Mouse (Mus musculus) liver, postnatal 0 days (tissue): ENCODE measurements at regions not wholly inside any gene's neighbourhood (a gene's known extent, or its start where the extent isn't known, plus 50 kb on each side); places are given as distances from the start of the nearest gene placed in this dataset.

ENCODE experiments used
- ATAC-seq: fragments of 200-750 bp; cut with Nextera tagmentation; 2 replicates; pipeline ENCODE4 v1.8.0; 2017; ENCODE audit warnings: mild to moderate bottlenecking, moderate library complexity
- DNase-seq: peaks from one replicate; pipeline ENCODE4 v3.0.0-alpha.2; 2016
- H3K27ac ChIP-seq: fragments of 300-500 bp; sonication (generic); 2 replicates; pipeline ENCODE4 v1.5.1; 2014; ENCODE audit warnings: antibody characterized with exemption, moderate library complexity, mild to moderate bottlenecking, low read depth
- H3K27me3 ChIP-seq: fragments of 300-500 bp; sonication (generic); 2 replicates; pipeline ENCODE4 v1.6.1; 2014; ENCODE audit warnings: low read length, control low read depth, mixed read lengths; ENCODE audit not compliant: insufficient read depth
- H3K36me3 ChIP-seq: fragments of 300-500 bp; sonication (generic); replicated peaks from 2 replicates; pipeline ENCODE4 v1.6.1; 2014; ENCODE audit warnings: mild to moderate bottlenecking, control low read depth, low read length, moderate library complexity, mixed read lengths; ENCODE audit not compliant: insufficient read depth
- H3K4me1 ChIP-seq: fragments of 300-500 bp; sonication (generic); 2 replicates; pipeline ENCODE4 v1.6.1; 2014; ENCODE audit warnings: antibody characterized with exemption, mild to moderate bottlenecking, control low read depth; ENCODE audit not compliant: insufficient read depth
- H3K4me2 ChIP-seq: fragments of 300-500 bp; sonication (generic); 2 replicates; pipeline ENCODE4 v1.6.1; 2014; ENCODE audit warnings: low read depth, mild to moderate bottlenecking, low read length, moderate library complexity, mixed read lengths
- H3K4me3 ChIP-seq: fragments of 300-500 bp; sonication (generic); 2 replicates; pipeline ENCODE4 v1.5.1; 2014; ENCODE audit warnings: low read depth, low read length
- H3K9ac ChIP-seq: fragments of 300-500 bp; sonication (generic); replicated peaks from 2 replicates; pipeline ENCODE4 v1.6.1; 2014; ENCODE audit warnings: mild to moderate bottlenecking, moderate library complexity
- H3K9me3 ChIP-seq: fragments of 300-500 bp; sonication (generic); 2 replicates; pipeline ENCODE4 v1.6.1; 2016; ENCODE audit warnings: mild to moderate bottlenecking, control low read depth, low read length, mixed read lengths
- CTCF ChIP-seq: sonication (generic); IDR thresholded peaks from 2 replicates; pipeline ENCODE4 v1.5.1; 2016; ENCODE audit warnings: antibody characterized with exemption, low read depth
- EP300 ChIP-seq: IDR thresholded peaks from 2 replicates; pipeline ENCODE4 v1.6.1; 2016; ENCODE audit warnings: antibody characterized with exemption, low read depth, mild to moderate bottlenecking
- WGBS: fragments of 180-500 bp; shearing (Covaris S2); extraction: QIAGEN DNeasy Blood & Tissue Kit; methylation state at CpG from one replicate; pipeline ENCODE4 v1.1.7; 2014; ENCODE audit not compliant: insufficient replicate concordance; 5-methylcytosine and 5-hydroxymethylcytosine counted together

GRCm38 (mm10) chr4:29152134-29152867 lies 339.4 kb downstream of the Epha7 start:
- Histone ChIP-seq H3K4me1 (no peaks in the 10 kb centered on the region), H3K9ac (no peak overlapping the region), H3K9me3 (no peaks in the 10 kb centered on the region), H3K4me3 (no peak overlapping the region), H3K4me2 (no peak overlapping the region), H3K27ac (no peak overlapping the region), H3K36me3 (no peaks in the 10 kb centered on the region), H3K27me3 (no peaks in the 10 kb centered on the region)
- TF ChIP-seq EP300: no peak
- no peak for TF ChIP-seq CTCF
- ATAC-seq (no peak), DNase-seq (no peak)
- 67% methylated on average over 6 of the region's 6 CpGs for WGBS

GRCm38 (mm10) chr4:29182494-29182893 lies 369.6 kb downstream of the Epha7 start:
- H3K27ac ChIP-seq: no peak overlapping the region
- WGBS: 57% methylated on average over 2 of the region's 2 CpGs
- ATAC-seq: no peak

GRCm38 (mm10) chr4:29183411-29183810 lies 370.5 kb downstream of the Epha7 start:
- no peak for TF ChIP-seq EP300
- no peak for TF ChIP-seq CTCF
- DNase-seq: no peak
- Histone ChIP-seq H3K4me3 (no peak overlapping the region), H3K9me3 (no peaks in the 10 kb centered on the region), H3K27me3 (no peaks in the 10 kb centered on the region), H3K4me1 (no peaks in the 10 kb centered on the region), H3K27ac (no peak overlapping the region), H3K4me2 (no peak overlapping the region), H3K36me3 (no peaks in the 10 kb centered on the region), H3K9ac (no peak overlapping the region)
- ATAC-seq: no peak

More at GRCm38 (mm10) chr4:29182494-29182893, 369.6 kb downstream of the Epha7 start:
- Histone ChIP-seq H3K27me3 (no peaks in the 10 kb centered on the region), H3K4me3 (no peak overlapping the region), H3K36me3 (no peaks in the 10 kb centered on the region), H3K9ac (no peak overlapping the region), H3K4me1 (no peaks in the 10 kb centered on the region), H3K4me2 (no peak overlapping the region), H3K9me3 (no peaks in the 10 kb centered on the region)
- TF ChIP-seq CTCF (no peak), EP300 (no peak)
- no peak for DNase-seq

- H3K4me1 ChIP-seq: no peaks in the 10 kb centered on the region
- ATAC-seq (no peak), DNase-seq (no peak)
- TF ChIP-seq CTCF (no peak), EP300 (no peak)
- no peak overlapping the region for H3K4me2 ChIP-seq
- WGBS: 65% methylated on average over 2 of the region's 2 CpGs
- no peak overlapping the region for H3K4me3 ChIP-seq
- H3K27me3 ChIP-seq: no peaks in the 10 kb centered on the region
- no peak overlapping the region for H3K9ac ChIP-seq
- H3K9me3 ChIP-seq: no peaks in the 10 kb centered on the region
- H3K27ac ChIP-seq: no peak overlapping the region
- H3K36me3 ChIP-seq: no peaks in the 10 kb centered on the region
These were observed 370.9 kb downstream of the Epha7 start for GRCm38 (mm10) chr4:29183818-29184217.

- no peak overlapping the region for H3K4me2 ChIP-seq
- H3K36me3 ChIP-seq: no peaks in the 10 kb centered on the region
- ATAC-seq: no peak
- H3K4me1 ChIP-seq: no peaks in the 10 kb centered on the region
- no peaks in the 10 kb centered on the region for H3K9me3 ChIP-seq
- DNase-seq: no peak
- no peaks in the 10 kb centered on the region for H3K27me3 ChIP-seq
- H3K4me3 ChIP-seq: no peak overlapping the region
- H3K9ac ChIP-seq: no peak overlapping the region
- TF ChIP-seq EP300 (no peak), CTCF (no peak)
- no peak overlapping the region for H3K27ac ChIP-seq
These were observed 388.0 kb downstream of the Epha7 start for GRCm38 (mm10) chr4:29200976-29201375.
